Mouse (Mus musculus): ENCODE results near the gene Ceacam13. TPM values are rescaled to one million over a fixed set of nuclear protein-coding genes. Genes with fewer than 3 reads are reported as not detected.
"Not testable (repeated sequence)": the region's sequence is repeated elsewhere in the genome, so short reads cannot be mapped to it uniquely, and the experiment has no call there.

Gene Ceacam13
- polyA plus RNA-seq (2012; rRNA removed) = not detected in 2 replicates

DNA sequence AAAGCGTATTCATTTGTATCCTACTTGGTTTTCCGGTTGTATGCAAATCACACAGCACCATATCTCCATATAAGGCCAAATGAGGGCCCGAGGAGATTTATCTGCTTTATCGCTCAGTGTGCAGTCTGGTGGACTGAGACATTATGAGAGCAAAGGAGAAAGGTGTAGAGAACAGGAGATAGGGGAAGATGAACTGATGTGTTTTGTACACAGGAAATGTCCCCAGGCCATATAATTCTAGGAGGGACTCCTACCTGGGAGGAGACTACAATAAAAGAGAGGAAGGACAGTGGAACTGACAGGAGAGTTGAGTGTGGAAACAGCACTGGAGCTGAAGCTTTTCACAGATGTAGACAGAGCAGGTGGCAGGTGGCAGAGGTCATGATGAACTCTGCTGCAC is at the start of gene Ceacam13:
Gene Ceacam13 (plus strand): TSS at position 301 of the 400 bp plus-strand sequence.
- 77% methylated on average over 4 of the region's 4 CpGs for WGBS
- no peak for DNase-seq (ENCODE audit: low read depth, low spot score)

DNA sequence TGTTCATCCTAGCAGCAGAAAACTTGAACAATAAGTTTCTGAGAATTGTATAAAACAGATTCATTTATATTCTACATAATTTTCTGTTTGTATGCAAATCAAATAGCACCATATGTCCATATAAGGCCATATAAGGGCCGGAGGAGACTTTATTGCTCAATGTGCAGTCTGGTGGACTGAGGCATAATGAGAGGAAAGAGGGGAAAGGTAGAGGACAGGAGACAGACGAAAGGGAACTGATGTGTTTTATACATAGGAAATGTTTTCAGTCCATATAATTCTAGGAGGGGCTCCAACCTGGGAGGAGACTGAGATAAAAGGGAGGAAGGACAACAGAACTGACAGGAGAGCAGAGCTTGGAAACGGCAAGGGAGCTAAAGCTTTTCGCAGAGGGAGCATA is 37.9 kb upstream of the Ceacam13 start, which contains the start of gene Ceacam11:
Gene Ceacam11 (plus strand): TSS at position 301 of the 400 bp plus-strand sequence.
- 67% methylated on average over 4 of the region's 4 CpGs for WGBS
- no peak for DNase-seq (ENCODE audit: low read depth, low spot score)

DNA sequence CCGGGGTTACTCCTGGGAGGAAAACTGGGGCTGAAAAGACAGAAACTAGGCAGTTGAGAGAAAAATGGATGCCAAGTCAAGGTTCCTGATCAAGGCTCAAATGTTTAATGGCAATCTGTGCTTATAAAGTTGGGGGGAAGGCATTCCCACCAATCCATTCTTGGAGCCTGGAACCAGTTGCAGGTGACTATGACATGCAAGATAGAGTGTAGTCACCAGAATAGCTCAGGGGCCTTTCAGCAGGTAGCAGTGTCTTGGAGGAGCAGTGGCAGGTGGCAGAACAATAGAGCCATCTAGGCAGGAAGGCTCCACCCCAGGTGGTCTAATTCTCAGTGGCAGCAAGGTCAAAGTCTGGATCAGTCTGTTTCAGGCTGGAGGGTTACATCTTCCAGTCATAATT is 8.6 kb upstream of the Ceacam13 start:
- 94% methylated on average over 1 of the region's 1 CpGs for WGBS
- not testable (repeated sequence) for DNase-seq (ENCODE audit: low read depth, low spot score)

DNA sequence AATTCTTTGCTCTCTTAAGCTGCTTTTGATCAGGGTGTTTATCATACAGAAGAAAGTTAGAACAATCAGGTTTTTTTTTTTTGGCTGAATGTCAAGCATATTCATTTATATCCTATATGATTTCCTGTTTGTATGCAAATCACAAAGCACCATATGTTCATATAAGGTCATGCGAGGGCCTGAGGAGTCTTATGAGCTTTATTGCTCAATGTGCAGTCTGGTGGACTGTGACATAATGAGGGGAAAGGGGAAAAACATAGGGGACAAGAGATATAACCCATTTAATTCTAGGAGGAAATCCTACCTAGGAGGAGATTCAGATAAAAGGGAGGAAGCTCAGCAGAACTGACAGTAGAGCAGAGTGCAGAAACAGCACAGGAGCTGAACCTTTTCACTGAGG is 55.9 kb downstream of the Ceacam13 start, which contains the start of gene Ceacam12:
Gene Ceacam12 (plus strand): TSS at position 301 of the 400 bp plus-strand sequence.
- DNase-seq (ENCODE audit: low read depth, low spot score) = no peak
- 51% methylated on average over 1 of the region's 1 CpGs for WGBS

Other genes with a start within 250 kb of the Ceacam13 start
- gene Ceacam14, start 197.3 kb upstream of the Ceacam13 start, polyA plus RNA-seq (2012; rRNA removed) = not detected in 2 replicates
- not detected in 2 replicates for gene Gm5155, start 138.1 kb upstream of the Ceacam13 start, polyA plus RNA-seq (2012; rRNA removed)
- gene Ceacam11, start 37.8 kb upstream of the Ceacam13 start, polyA plus RNA-seq (2012; rRNA removed) = not detected in 2 replicates
- gene Ceacam12, start 56.0 kb downstream of the Ceacam13 start, polyA plus RNA-seq (2012; rRNA removed) = not detected in 2 replicates
- not detected in 2 replicates for gene Igfl3, start 166.6 kb downstream of the Ceacam13 start, polyA plus RNA-seq (2012; rRNA removed)
- gene Mill1, start 235.5 kb downstream of the Ceacam13 start, polyA plus RNA-seq (2012; rRNA removed) = 0.04 TPM in 1 of 2 replicates, not detected in the other